Mouse (Mus musculus): ENCODE measurements around the gene Cnn1.

- TF ChIP-seq CTCF (IDR thresholded peaks at IDR 0.05; ENCODE audit: low read depth, low read length) (no peak), POLR2A (IDR thresholded peaks at IDR 0.05; ENCODE audit: insufficient read depth, low read length) (no peak)
Measured at GRCm38 (mm10) chr9:22086012-22086411, 13.0 kb upstream of the Cnn1 start.

All from ES-Bruce4 (cell line).